Mouse (Mus musculus): Measurements from ENCODE around the gene Odf2l. TPM values are rescaled to one million over a fixed set of nuclear protein-coding genes. Genes with fewer than 3 reads are reported as not detected.

Gene Odf2l
- total RNA-seq, 2 experiments from 2014 or later, result 7.7 TPM

Other genes with a start within 250 kb of the Odf2l start
- not detected for gene Clca4b, start 186.1 kb upstream of the Odf2l start, total RNA-seq (2021)
- gene Clca4a, start 143.5 kb upstream of the Odf2l start, total RNA-seq (2021), result not detected
- gene Clca1, start 85.8 kb upstream of the Odf2l start, total RNA-seq (2021), result not detected
- under 1 TPM; 0.08 to 0.24 TPM for gene Clca2, start 19.1 kb upstream of the Odf2l start, total RNA-seq (2021)
- 1 to 10 TPM; 1.5 to 2.1 TPM for gene Col24a1, start 173.9 kb downstream of the Odf2l start, total RNA-seq (2021)

Data from gastrocnemius, postnatal 25 days (tissue).